Mouse (Mus musculus): ENCODE measurements around the gene Tle4. TPM values are rescaled to one million over a fixed set of nuclear protein-coding genes. Genes with fewer than 3 reads are reported as not detected.

The Tle4 gene
- polyA plus RNA-seq, 1 experiment from 2014 or later, result 34.9 TPM

DNA sequence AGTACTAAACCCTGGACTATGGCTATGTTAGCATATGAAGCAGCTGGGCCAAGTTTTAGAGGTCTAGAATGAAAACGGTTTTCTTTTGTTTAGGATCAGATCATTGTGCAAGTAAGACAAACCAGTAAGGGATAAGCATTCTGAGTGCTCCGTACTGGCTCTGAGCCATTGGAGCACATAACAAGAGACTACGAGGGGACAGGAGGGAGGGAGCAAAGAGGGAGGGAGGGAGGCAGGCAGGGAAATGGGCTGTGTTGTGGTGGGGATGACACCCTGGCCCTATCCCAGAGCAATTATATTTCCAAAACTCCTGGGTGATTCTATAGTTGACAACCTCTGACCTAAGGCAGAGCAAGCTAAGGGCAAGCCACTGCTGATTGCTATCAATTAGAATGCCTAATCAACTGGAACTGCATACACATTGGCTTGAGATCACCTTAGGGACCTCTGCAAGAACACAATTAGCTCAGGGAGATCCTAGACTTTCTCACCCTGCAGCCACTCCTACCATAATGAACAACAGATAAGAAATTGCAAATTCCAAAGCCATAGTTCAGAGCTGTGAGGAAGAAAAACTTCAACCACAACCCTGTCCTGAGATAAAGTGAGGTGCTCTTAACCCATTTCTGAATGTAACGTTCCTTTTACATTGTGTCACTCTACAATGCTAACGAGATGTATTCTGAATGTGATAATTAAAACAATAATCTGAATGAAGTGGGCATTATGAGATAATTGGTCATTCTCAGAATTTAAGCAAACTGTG lies 115.9 kb downstream of the Tle4 start:
- Histone ChIP-seq H3K9ac (replicated peaks) (no peak overlapping the region), H3K4me2 (replicated peaks) (no peak overlapping the region), H3K4me3 (no peak overlapping the region), H3K27me3 (no peaks in the 10 kb centered on the region), H3K9me3 (no peaks in the 10 kb centered on the region), H3K4me1 (peaks cover 27% of the 10 kb centered on the region), H3K27ac (replicated peaks) (no peak overlapping the region), H3K36me3 (no peaks in the 10 kb centered on the region)
- peak; percentile 51; the same call in 1 of the 2 replicates for ATAC-seq (replicated peaks)
- WGBS, result 14% methylated on average over 5 of the region's 5 CpGs

DNA sequence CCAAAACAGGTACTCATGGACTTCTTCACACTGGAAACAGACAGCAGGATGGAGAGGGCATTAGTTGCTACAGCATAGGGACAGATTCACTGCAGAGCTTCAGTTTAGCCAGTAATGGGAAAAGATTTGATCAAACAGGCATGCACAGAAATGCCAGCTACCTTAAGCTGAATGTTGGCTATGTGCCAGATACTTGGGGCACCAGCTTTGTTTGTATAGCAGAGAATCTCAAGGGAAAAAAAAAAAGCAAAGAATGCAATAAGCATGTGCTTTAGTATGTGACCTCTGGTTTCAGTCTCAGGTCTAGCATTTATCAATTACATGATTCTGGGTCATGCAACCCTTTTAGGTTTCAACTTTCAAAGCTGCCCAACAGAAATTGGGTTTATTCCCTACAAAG lies 118.1 kb downstream of the Tle4 start:
- Histone ChIP-seq H3K4me3 (no peak overlapping the region), H3K27me3 (no peaks in the 10 kb centered on the region), H3K4me2 (replicated peaks) (no peak overlapping the region), H3K9me3 (no peaks in the 10 kb centered on the region), H3K36me3 (no peaks in the 10 kb centered on the region), H3K9ac (replicated peaks) (no peak overlapping the region), H3K27ac (replicated peaks) (no peak overlapping the region), H3K4me1 (peaks cover 13% of the 10 kb centered on the region)
- ATAC-seq (replicated peaks), result no peak

- H3K9me3 ChIP-seq, result no peaks in the 10 kb centered on the region
- H3K36me3 ChIP-seq, result peaks cover 7% of the 10 kb centered on the region; the same call in 1 of the 2 replicates
- no peaks in the 10 kb centered on the region for H3K27me3 ChIP-seq
- H3K4me1 ChIP-seq, result no peaks in the 10 kb centered on the region
- ATAC-seq (replicated peaks), result no peak
- no peak overlapping the region for H3K4me3 ChIP-seq
- no peak overlapping the region for H3K4me2 ChIP-seq (replicated peaks)
- H3K9ac ChIP-seq (replicated peaks), result no peak overlapping the region
- no peak overlapping the region for H3K27ac ChIP-seq (replicated peaks)
- WGBS, result 88% methylated on average over 7 of the region's 8 CpGs
Measured at GRCm38 (mm10) chr19:14469325-14469724, 128.5 kb downstream of the Tle4 start.

DNA sequence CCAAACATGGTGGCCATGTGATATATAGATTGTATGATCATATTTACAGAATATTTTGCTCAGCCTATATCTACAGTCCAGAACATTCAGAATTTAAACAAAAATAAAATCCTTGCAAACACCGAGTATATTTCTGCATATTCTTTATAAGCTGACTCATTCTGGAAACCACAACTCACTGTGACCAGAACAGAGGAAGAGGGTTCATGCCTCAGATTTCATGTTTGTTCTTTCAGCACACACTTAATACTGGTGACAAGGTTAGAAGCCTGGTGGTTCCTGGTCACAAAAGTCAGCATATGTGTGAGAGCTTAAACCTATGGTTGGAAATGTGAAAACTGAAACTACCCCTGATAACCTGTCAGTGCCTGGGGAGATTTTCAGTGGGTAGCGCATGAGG lies 129.1 kb downstream of the Tle4 start:
- ATAC-seq (replicated peaks), result no peak
- Histone ChIP-seq H3K4me3 (no peak overlapping the region), H3K36me3 (peaks cover 7% of the 10 kb centered on the region; the same call in 1 of the 2 replicates), H3K9ac (replicated peaks) (no peak overlapping the region), H3K4me1 (no peaks in the 10 kb centered on the region), H3K4me2 (replicated peaks) (no peak overlapping the region), H3K27ac (replicated peaks) (no peak overlapping the region), H3K9me3 (no peaks in the 10 kb centered on the region), H3K27me3 (no peaks in the 10 kb centered on the region)
- WGBS, result 95% methylated on average over 2 of the region's 2 CpGs

- no peak for ATAC-seq (replicated peaks)
- 89% methylated on average over 8 of the region's 8 CpGs for whole genome bisulfite sequencing
- Histone ChIP-seq H3K27ac (replicated peaks) (no peak overlapping the region), H3K36me3 (peaks cover 13% of the 10 kb centered on the region), H3K27me3 (no peaks in the 10 kb centered on the region), H3K4me1 (no peaks in the 10 kb centered on the region), H3K9me3 (no peaks in the 10 kb centered on the region), H3K4me2 (replicated peaks) (no peak overlapping the region), H3K9ac (replicated peaks) (no peak overlapping the region), H3K4me3 (no peak overlapping the region)
Measured at GRCm38 (mm10) chr19:14466020-14466419, 131.8 kb downstream of the Tle4 start.

DNA sequence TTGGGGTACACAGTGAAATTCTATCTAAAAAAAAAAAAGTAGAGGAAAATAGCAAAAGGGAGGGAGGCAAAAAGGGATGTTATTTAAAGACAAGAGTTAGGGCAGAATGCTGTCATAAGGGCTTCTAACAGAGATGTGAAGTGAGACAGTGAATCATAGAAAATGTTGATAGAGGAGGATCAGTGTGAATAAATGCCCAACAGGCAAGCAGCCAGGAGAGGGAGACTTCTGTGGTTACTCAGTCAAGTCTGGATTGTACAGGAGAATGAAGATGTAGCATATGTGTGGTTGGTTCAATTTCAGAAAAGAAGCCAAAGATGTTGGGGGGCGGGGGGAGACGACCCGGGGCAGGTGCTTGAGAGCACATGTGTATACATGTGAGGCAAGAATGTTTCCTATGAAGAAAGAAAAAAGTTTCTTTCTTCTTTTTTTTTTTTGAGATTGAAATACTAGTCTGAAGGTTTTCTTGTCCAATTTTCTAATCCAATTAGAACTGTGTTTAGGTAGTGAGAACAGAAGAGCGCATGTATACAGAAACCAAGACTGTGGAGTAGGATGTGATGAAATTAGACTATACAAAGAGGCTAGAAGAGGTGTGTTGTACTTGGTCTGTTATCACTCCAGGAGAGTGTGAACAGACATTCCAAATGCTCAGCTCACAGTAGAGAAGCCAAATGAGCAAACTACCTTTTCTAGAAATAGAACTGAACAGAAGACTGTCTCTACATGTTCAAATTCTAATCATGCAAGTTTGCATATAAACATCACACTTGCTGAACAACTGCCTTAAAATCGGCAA lies 134.4 kb downstream of the Tle4 start:
- Histone ChIP-seq H3K4me3 (no peak overlapping the region), H3K9ac (replicated peaks) (no peak overlapping the region), H3K4me1 (no peaks in the 10 kb centered on the region), H3K27me3 (no peaks in the 10 kb centered on the region), H3K36me3 (peaks cover 17% of the 10 kb centered on the region), H3K4me2 (replicated peaks) (no peak overlapping the region), H3K27ac (replicated peaks) (no peak overlapping the region), H3K9me3 (no peaks in the 10 kb centered on the region)
- no peak for ATAC-seq (replicated peaks)
- 89% methylated on average over 5 of the region's 5 CpGs for WGBS

DNA sequence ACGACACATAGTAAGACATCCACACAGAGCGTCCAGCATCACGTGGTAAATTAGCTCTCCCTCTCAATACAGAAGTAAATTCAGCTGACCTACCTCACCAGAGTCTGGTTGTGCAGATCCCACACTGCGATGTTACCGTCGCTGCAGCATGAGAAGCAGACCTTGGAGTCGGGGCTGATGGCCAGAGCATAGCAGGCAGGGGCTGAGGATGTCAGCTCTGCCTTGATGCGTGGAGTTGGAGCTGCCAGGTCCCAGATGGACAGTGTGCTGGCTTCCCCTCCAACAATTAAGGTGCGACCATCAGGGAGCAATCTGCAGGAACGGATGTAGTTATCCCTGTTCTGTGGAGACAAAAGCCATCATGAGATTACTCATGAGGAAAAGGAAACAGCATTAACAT lies 144.4 kb downstream of the Tle4 start:
- 81% methylated on average over 10 of the region's 10 CpGs for WGBS
- peaks cover 6% of the 10 kb centered on the region for H3K4me1 ChIP-seq
- H3K4me3 ChIP-seq, result no peak overlapping the region
- no peak for ATAC-seq (replicated peaks)
- no peaks in the 10 kb centered on the region for H3K27me3 ChIP-seq
- no peak overlapping the region for H3K27ac ChIP-seq (replicated peaks)
- no peak overlapping the region for H3K9ac ChIP-seq (replicated peaks)
- no peaks in the 10 kb centered on the region for H3K9me3 ChIP-seq
- no peak overlapping the region for H3K4me2 ChIP-seq (replicated peaks)
- peaks cover 12% of the 10 kb centered on the region for H3K36me3 ChIP-seq

DNA sequence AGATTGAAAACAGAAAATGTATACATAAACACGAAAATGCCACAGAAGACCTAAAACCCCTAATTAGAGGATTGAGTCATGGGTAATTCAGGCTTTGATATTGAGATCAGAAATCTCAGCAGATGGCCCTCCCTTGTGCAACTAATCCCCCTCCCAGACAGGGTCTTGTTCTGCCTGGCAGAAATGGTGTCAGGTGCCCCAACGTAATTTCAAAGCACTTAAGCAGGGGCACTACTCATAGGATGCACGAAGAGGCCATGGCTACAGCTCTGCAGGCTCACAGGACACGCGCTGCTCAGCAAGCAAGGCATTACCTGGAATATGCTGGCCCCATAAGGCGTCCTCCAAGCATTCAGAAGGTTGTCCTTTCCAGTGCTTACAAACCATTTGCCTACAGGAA lies 146.5 kb downstream of the Tle4 start:
- Histone ChIP-seq H3K4me3 (no peak overlapping the region), H3K9me3 (no peaks in the 10 kb centered on the region), H3K27ac (replicated peaks) (no peak overlapping the region), H3K36me3 (peaks cover 12% of the 10 kb centered on the region), H3K4me1 (peaks cover 15% of the 10 kb centered on the region), H3K9ac (replicated peaks) (no peak overlapping the region), H3K4me2 (replicated peaks) (no peak overlapping the region), H3K27me3 (no peaks in the 10 kb centered on the region)
- no peak for ATAC-seq (replicated peaks)
- WGBS, result 55% methylated on average over 6 of the region's 6 CpGs

GRCm38 (mm10) chr19:14449738-14450137 lies 148.1 kb downstream of the Tle4 start:
- WGBS, result 86% methylated on average over 3 of the region's 3 CpGs
- H3K4me3 ChIP-seq, result no peak overlapping the region
- H3K27ac ChIP-seq (replicated peaks), result no peak overlapping the region

GRCm38 (mm10) chr19:14448586-14448985 lies 149.3 kb downstream of the Tle4 start:
- Histone ChIP-seq H3K27me3 (no peaks in the 10 kb centered on the region), H3K4me1 (peaks cover 23% of the 10 kb centered on the region), H3K36me3 (peaks cover 11% of the 10 kb centered on the region), H3K4me3 (no peak overlapping the region), H3K9ac (replicated peaks) (no peak overlapping the region), H3K4me2 (replicated peaks) (no peak overlapping the region), H3K9me3 (no peaks in the 10 kb centered on the region), H3K27ac (replicated peaks) (no peak overlapping the region)
- 10% methylated on average over 2 of the region's 2 CpGs for WGBS
- no peak for ATAC-seq (replicated peaks)

More at GRCm38 (mm10) chr19:14449738-14450137, 148.1 kb downstream of the Tle4 start:
- H3K9ac ChIP-seq (replicated peaks), result no peak overlapping the region
- peaks cover 12% of the 10 kb centered on the region for H3K36me3 ChIP-seq
- H3K9me3 ChIP-seq, result no peaks in the 10 kb centered on the region
- no peak overlapping the region for H3K4me2 ChIP-seq (replicated peaks)
- peaks cover 23% of the 10 kb centered on the region for H3K4me1 ChIP-seq
- H3K27me3 ChIP-seq, result no peaks in the 10 kb centered on the region
- ATAC-seq (replicated peaks), result no peak

DNA sequence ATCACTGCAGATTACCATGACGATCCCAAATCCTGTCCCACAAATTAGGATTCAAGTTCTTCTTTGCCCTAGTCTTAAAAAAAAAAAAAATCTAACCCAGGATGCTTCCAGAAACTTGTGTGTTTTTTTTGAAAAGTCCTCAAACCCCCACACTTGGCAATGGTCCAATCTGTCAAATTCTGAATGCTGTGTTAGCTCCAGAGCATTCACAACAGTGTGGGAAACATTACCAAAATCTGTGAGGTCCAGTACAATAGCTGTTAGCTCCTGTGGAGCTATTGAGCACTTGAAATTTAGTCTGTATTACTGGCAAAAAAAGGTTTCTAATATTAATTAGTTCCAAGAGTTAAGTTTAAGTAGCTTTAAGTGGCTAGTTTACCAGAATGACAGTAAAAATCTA lies 150.4 kb downstream of the Tle4 start:
- 6% methylated on average over 1 of the region's 1 CpGs for WGBS
- Histone ChIP-seq H3K4me1 (peaks cover 23% of the 10 kb centered on the region), H3K27me3 (no peaks in the 10 kb centered on the region), H3K36me3 (peaks cover 4% of the 10 kb centered on the region; the same call in 1 of the 2 replicates), H3K4me2 (replicated peaks) (no peak overlapping the region), H3K4me3 (no peak overlapping the region), H3K9ac (replicated peaks) (no peak overlapping the region), H3K27ac (replicated peaks) (no peak overlapping the region), H3K9me3 (no peaks in the 10 kb centered on the region)
- ATAC-seq (replicated peaks), result peak; percentile 72

- H3K36me3 ChIP-seq, result no peaks in the 10 kb centered on the region
- ATAC-seq (replicated peaks), result no peak
- no peaks in the 10 kb centered on the region for H3K27me3 ChIP-seq
- H3K27ac ChIP-seq (replicated peaks), result no peak overlapping the region
- H3K4me2 ChIP-seq (replicated peaks), result no peak overlapping the region
- peaks cover 8% of the 10 kb centered on the region; the same call in 1 of the 2 replicates for H3K4me1 ChIP-seq
- H3K4me3 ChIP-seq, result no peak overlapping the region
- 94% methylated on average over 5 of the region's 5 CpGs for WGBS
- no peaks in the 10 kb centered on the region for H3K9me3 ChIP-seq
- no peak overlapping the region for H3K9ac ChIP-seq (replicated peaks)
Measured at GRCm38 (mm10) chr19:14441861-14442260, 156.0 kb downstream of the Tle4 start.

Measured in forebrain, embryonic 15.5 days (tissue).